ENCODE assay signal across 12 mouse cellular contexts in genomic region chr15:102780626-102781025, GRCm38 (mm10).
"Had no signal": no experiment of that assay in that cellular context is flagged by ENCODE, and none has a peak within 500 bp of the region (broad histone marks: within the 10 kb centered on the region; RNA-seq: fewer than 3 reads in every experiment).

No protein-coding gene starts in this region.

- H3K4me2 ChIP-seq: limb, embryonic 15.5 days; liver, embryonic 12.5 days; lung, embryonic 14.5 days had no signal

- H3K36me3 ChIP-seq: limb, embryonic 15.5 days; liver, embryonic 12.5 days; midbrain, embryonic 10.5 days had no signal

- H3K9ac ChIP-seq: limb, embryonic 15.5 days; liver, embryonic 12.5 days; lung, embryonic 14.5 days had no signal

- H3K27me3 ChIP-seq: limb, embryonic 15.5 days had no signal

- H3K27ac ChIP-seq: hindbrain, postnatal 0 days; limb, embryonic 15.5 days; liver, embryonic 12.5 days; midbrain, embryonic 10.5 days had no signal

- H3K4me1 ChIP-seq: liver, embryonic 12.5 days had no signal

- H3K9me3 ChIP-seq: limb, embryonic 15.5 days; liver, embryonic 12.5 days; midbrain, embryonic 10.5 days had no signal

- DNase-seq: layer of hippocampus, adult 9-11 months; layer of hippocampus, postnatal 36 days; lung, embryonic 14.5 days; lung, postnatal 10 days; lung, postnatal 4 days; midbrain, embryonic 14.5 days; thymus, postnatal 4 days had no signal

- ATAC-seq: hindbrain, postnatal 0 days; liver, embryonic 12.5 days had no signal

- H3K4me3 ChIP-seq: limb, embryonic 15.5 days; liver, embryonic 12.5 days; midbrain, embryonic 10.5 days; myocyte had no signal
